ENCODE assay signal across 18 mouse cellular contexts in the genomic region with DNA sequence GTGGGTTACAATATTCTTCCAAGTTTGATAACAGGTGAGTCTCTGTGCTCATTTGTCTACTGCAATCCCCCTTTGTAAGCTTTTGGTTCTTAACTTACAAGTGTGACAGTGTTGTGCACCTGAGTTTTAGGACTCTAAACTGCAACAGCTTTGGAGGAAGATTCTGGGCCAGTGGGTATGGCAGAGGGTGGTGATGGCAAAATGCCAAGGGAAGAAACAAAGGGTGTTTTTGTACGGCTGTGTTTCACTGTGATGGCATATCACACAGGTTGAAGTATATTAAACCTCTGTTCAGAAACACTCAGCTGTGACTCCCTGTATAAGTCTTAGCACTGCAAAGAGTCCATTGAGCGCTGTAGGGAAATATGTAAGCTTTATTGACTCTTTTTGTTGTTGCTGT.
"Had no signal": no experiment of that assay in that cellular context is flagged by ENCODE, and none has a peak within 500 bp of the region (broad histone marks: within the 10 kb centered on the region; RNA-seq: fewer than 3 reads in every experiment).

No protein-coding gene starts in this region.

- H3K4me3 ChIP-seq: left cerebral cortex, adult 2 months; liver, embryonic 13.5 days; midbrain, embryonic 15.5 days; myocyte; neural tube, embryonic 13.5 days had no signal

- H3K9ac ChIP-seq: liver, embryonic 13.5 days; midbrain, embryonic 15.5 days; neural tube, embryonic 13.5 days had no signal

- H3K27ac ChIP-seq: left cerebral cortex, adult 2 months; liver, embryonic 13.5 days; midbrain, embryonic 15.5 days; neural tube, embryonic 13.5 days; stomach, postnatal 0 days had no signal

- DNase-seq: kidney, adult 18-20 months; kidney, postnatal 10 days; kidney, postnatal 36 days; layer of hippocampus, postnatal 36 days; liver, embryonic 13.5 days; lung, adult 2 months; lung, postnatal 14 days; lung, postnatal 4 days; right cerebral cortex, adult 18-20 months; right cerebral cortex, postnatal 14 days; right cerebral cortex, postnatal 4 days; thymus, postnatal 25 days had no signal

- H3K9me3 ChIP-seq: liver, embryonic 13.5 days; midbrain, embryonic 15.5 days; neural tube, embryonic 13.5 days had no signal

- H3K27me3 ChIP-seq: liver, embryonic 13.5 days; midbrain, embryonic 15.5 days; neural tube, embryonic 13.5 days had no signal

- H3K36me3 ChIP-seq: liver, embryonic 13.5 days; midbrain, embryonic 15.5 days; neural tube, embryonic 13.5 days had no signal

- H3K4me1 ChIP-seq: liver, embryonic 13.5 days had no signal

- H3K4me2 ChIP-seq: liver, embryonic 13.5 days; midbrain, embryonic 11.5 days; midbrain, embryonic 15.5 days; neural tube, embryonic 13.5 days had no signal

- ATAC-seq: midbrain, embryonic 15.5 days had no signal
